Mouse (Mus musculus) MEL (cell line): Measurements from ENCODE around the gene Fam32a. TPM values are rescaled to one million over a fixed set of nuclear protein-coding genes. Genes with fewer than 3 reads are reported as not detected.

Experiments used
- DNase-seq: peaks from one replicate; pipeline ENCODE4 v3.0.0; 2011; ENCODE audit warnings: low read depth, low spot score
- H3K27ac ChIP-seq: 2 replicates; pipeline ENCODE4 v1.5.1; 2012; ENCODE audit warnings: low read depth, mild to moderate bottlenecking, control low read depth, low read length, moderate library complexity; ENCODE audit not compliant: control insufficient read depth
- H3K27me3 ChIP-seq, 2 experiments: fragments of 150-350 bp in 1 of 2; sonication (generic) in 1 of 2; 2 replicates each; pipeline ENCODE4 v1.6.1; 2012; ENCODE audit warnings: low read length in 2 of 2, mild to moderate bottlenecking in 2 of 2, improper control_type of control experiment in 1 of 2, moderate library complexity in 1 of 2; ENCODE audit not compliant: insufficient read depth in 2 of 2, control insufficient read depth in 1 of 2
- H3K36me3 ChIP-seq, 2 experiments: 2 replicates each; pipeline ENCODE4 v1.6.1; 2012 to 2014; ENCODE audit warnings: low read length in 2 of 2, improper control_type of control experiment in 1 of 2, inconsistent platforms in 1 of 2, mild to moderate bottlenecking in 1 of 2; ENCODE audit not compliant: insufficient read depth in 2 of 2, control insufficient read depth in 1 of 2
- H3K4me1 ChIP-seq, 2 experiments: fragments of 150-350 bp in 1 of 2; sonication (generic) in 1 of 2; 2 replicates each; pipeline ENCODE4 v1.6.1; 2012; ENCODE audit warnings: low read length in 2 of 2, improper control_type of control experiment in 1 of 2, mild to moderate bottlenecking in 1 of 2; ENCODE audit not compliant: insufficient read depth in 2 of 2, control insufficient read depth in 1 of 2
- H3K4me3 ChIP-seq, 2 experiments: fragments of 150-350 bp in 1 of 2; sonication (generic) in 1 of 2; 2 replicates each; pipeline ENCODE4 v1.5.1; 2012; ENCODE audit warnings: low read depth in 2 of 2, low read length in 2 of 2, mild to moderate bottlenecking in 2 of 2, moderate library complexity in 2 of 2, control low read depth in 1 of 2, improper control_type of control experiment in 1 of 2; ENCODE audit not compliant: control insufficient read depth in 1 of 2, insufficient read depth in 1 of 2
- H3K79me2 ChIP-seq: 2 replicates; pipeline ENCODE4 v1.6.1; 2012; ENCODE audit warnings: mild to moderate bottlenecking, low read length, moderate library complexity; ENCODE audit not compliant: control insufficient read depth, poor library complexity, insufficient read depth
- H3K9ac ChIP-seq: 2 replicates; pipeline ENCODE4 v1.6.1; 2012; ENCODE audit warnings: low read depth, mild to moderate bottlenecking, control low read depth, low read length, moderate library complexity; ENCODE audit not compliant: control insufficient read depth, poor library complexity, severe bottlenecking
- H3K9me3 ChIP-seq: fragments of 150-350 bp; sonication (generic); replicated peaks from 2 replicates; pipeline ENCODE4 v1.6.1; 2012; ENCODE audit warnings: mild to moderate bottlenecking, low read length, improper control_type of control experiment, moderate library complexity; ENCODE audit not compliant: insufficient read depth
- CTCF ChIP-seq, 3 experiments: IDR thresholded peaks in 2 of 3; conservative IDR thresholded peaks in 1 of 3; 2 replicates each; pipeline ENCODE4 v1.5.1; 2011 to 2012; ENCODE audit warnings: low read length in 3 of 3, low read depth in 2 of 3, mild to moderate bottlenecking in 2 of 3, improper control_type of control experiment in 1 of 3, inconsistent platforms in 1 of 3, mixed read lengths in 1 of 3, moderate library complexity in 1 of 3; ENCODE audit not compliant: control insufficient read depth in 1 of 3, insufficient read depth in 1 of 3, poor library complexity in 1 of 3, severe bottlenecking in 1 of 3
- E2F4 ChIP-seq: IDR thresholded peaks from 2 replicates; pipeline ENCODE4 v1.6.1; 2011; ENCODE audit warnings: low read depth, low read length, improper control_type of control experiment, borderline replicate concordance
- ELF1 ChIP-seq: IDR thresholded peaks from 2 replicates; pipeline ENCODE4 v1.6.1; 2014; ENCODE audit warnings: low read depth, mild to moderate bottlenecking, inconsistent platforms, low read length, improper control_type of control experiment, moderate library complexity
- EP300 ChIP-seq, 2 experiments: IDR thresholded peaks; 2 replicates each; pipeline ENCODE4 v1.6.1; 2011; ENCODE audit warnings: improper control_type of control experiment in 2 of 2, low read length in 2 of 2, low read depth in 1 of 2, mild to moderate bottlenecking in 1 of 2
- MAZ ChIP-seq: IDR thresholded peaks from 2 replicates; pipeline ENCODE4 v1.6.1; 2012; ENCODE audit warnings: low read depth, mild to moderate bottlenecking, inconsistent platforms, low read length, improper control_type of control experiment
- MEF2A ChIP-seq: IDR thresholded peaks from 2 replicates; pipeline ENCODE4 v1.6.1; 2014; ENCODE audit warnings: low read depth, mild to moderate bottlenecking, inconsistent platforms, low read length, improper control_type of control experiment; ENCODE audit not compliant: poor library complexity, insufficient replicate concordance, severe bottlenecking; ENCODE audit errors: extremely low read depth
- MYB ChIP-seq: IDR thresholded peaks from 2 replicates; pipeline ENCODE4 v1.6.1; 2011; ENCODE audit warnings: mild to moderate bottlenecking, low read depth, low read length, improper control_type of control experiment
- MYC ChIP-seq: IDR thresholded peaks from 2 replicates; pipeline ENCODE4 v1.6.1; 2011; ENCODE audit warnings: low read depth, mild to moderate bottlenecking, low read length, improper control_type of control experiment, moderate library complexity
- NRF1 ChIP-seq: IDR thresholded peaks from 2 replicates; pipeline ENCODE4 v1.6.1; 2014; ENCODE audit warnings: low read depth, mild to moderate bottlenecking, inconsistent platforms, low read length, improper control_type of control experiment, moderate library complexity; ENCODE audit not compliant: poor library complexity, insufficient read depth, severe bottlenecking
- POLR2AphosphoS2 ChIP-seq: IDR thresholded peaks from 2 replicates; pipeline ENCODE4 v1.6.1; 2011; ENCODE audit warnings: low read length, improper control_type of control experiment
- POLR2AphosphoS5 ChIP-seq: IDR thresholded peaks from 2 replicates; pipeline ENCODE4 v1.6.1; 2012; ENCODE audit warnings: low read depth, borderline replicate concordance, mild to moderate bottlenecking, inconsistent platforms, low read length, moderate library complexity, mixed read lengths
- RCOR1 ChIP-seq: IDR thresholded peaks from 2 replicates; pipeline ENCODE4 v1.6.1; 2012; ENCODE audit warnings: low read depth, mild to moderate bottlenecking, inconsistent platforms, low read length, improper control_type of control experiment
- SIN3A ChIP-seq: IDR thresholded peaks from 2 replicates; pipeline ENCODE4 v1.6.1; 2012; ENCODE audit warnings: low read length, improper control_type of control experiment, inconsistent platforms
- SMC3 ChIP-seq: IDR thresholded peaks from 2 replicates; pipeline ENCODE4 v1.6.1; 2011; ENCODE audit warnings: low read depth, low read length, improper control_type of control experiment
- TAL1 ChIP-seq: IDR thresholded peaks from 2 replicates; pipeline ENCODE4 v1.6.1; 2012; ENCODE audit warnings: mild to moderate bottlenecking, inconsistent platforms, low read length, moderate library complexity, mixed read lengths
- TBP ChIP-seq: IDR thresholded peaks from 2 replicates; pipeline ENCODE4 v1.8.0; 2011; ENCODE audit warnings: low read depth, low read length, improper control_type of control experiment
- USF2 ChIP-seq, 2 experiments: IDR thresholded peaks; 2 replicates each; pipeline ENCODE4 v1.6.1; 2011 to 2012; ENCODE audit warnings: improper control_type of control experiment in 2 of 2, low read length in 2 of 2, borderline replicate concordance in 1 of 2, inconsistent platforms in 1 of 2, low read depth in 1 of 2, mild to moderate bottlenecking in 1 of 2; ENCODE audit not compliant: insufficient read depth in 1 of 2
- ZC3H11A ChIP-seq: IDR thresholded peaks from 2 replicates; pipeline ENCODE4 v1.6.1; 2012; ENCODE audit warnings: low read depth, mild to moderate bottlenecking, inconsistent platforms, low read length, improper control_type of control experiment
- ZKSCAN1 ChIP-seq: IDR thresholded peaks from 2 replicates; pipeline ENCODE4 v1.6.1; 2012; ENCODE audit warnings: low read depth, mild to moderate bottlenecking, inconsistent platforms, low read length, improper control_type of control experiment, moderate library complexity
- ZMIZ1 ChIP-seq: IDR thresholded peaks from 2 replicates; pipeline ENCODE4 v1.6.1; 2012; ENCODE audit warnings: low read depth, mild to moderate bottlenecking, inconsistent platforms, low read length, improper control_type of control experiment, moderate library complexity
- polyA plus RNA-seq, 2 experiments: library from polyadenylated mRNA; stranded (reverse) in 1 of 2; unstranded in 1 of 2; fragments of >175 nt in 1 of 2; fragments of >200 nt in 1 of 2; gene quantifications; 2 replicates each; pipeline versions ENCODE4 v1.2.1 to v1.2.4; 2012; ENCODE audit warnings: low replicate concordance in 2 of 2, low read depth in 1 of 2; ENCODE audit not compliant: insufficient read length in 2 of 2, insufficient read depth in 1 of 2, missing spikeins in 1 of 2
- total RNA-seq: library from RNA; depleted of rRNA; stranded (reverse); fragments of 300-350 nt; gene quantifications from 2 replicates; pipeline ENCODE4 v1.2.3, GENCODE M21; 2012

The Fam32a gene
- total and polyA plus RNA-seq, 3 experiments = 45.5 to 45.9 TPM; not detected in 1

GRCm38 (mm10) chr8:72210710-72211109 is 8.8 kb upstream of the Fam32a start:
- Histone ChIP-seq H3K9ac (no peak overlapping the region), H3K79me2 (no peaks in the 10 kb centered on the region), H3K27me3 (no peaks in the 10 kb centered on the region), H3K27ac (no peak overlapping the region), H3K4me3 (no peak overlapping the region), H3K9me3 (no peaks in the 10 kb centered on the region), H3K36me3 (no peaks in the 10 kb centered on the region), H3K4me1 (peaks cover 0 to 3% of the 10 kb centered on the region in 2 experiments; a peak in 2 of 4 replicates)
- no peak for DNase-seq
- TF ChIP-seq TAL1 (no peak), ZKSCAN1 (no peak), CTCF (IDR thresholded peaks at IDR 0.05 in 2 of 3, conservative IDR thresholded peaks at IDR 0.05 in 1 of 3; ENCODE audit: control insufficient read depth in 1 of 3, insufficient read depth in 1 of 3, low read depth in 2 of 3, low read length in 3 of 3, poor library complexity in 1 of 3, severe bottlenecking in 1 of 3) (peak in 1 of 3 experiments; percentile 6; a peak in 1 of 6 replicates), E2F4 (no peak)

- H3K79me2 ChIP-seq = no peaks in the 10 kb centered on the region
- H3K36me3 ChIP-seq = no peaks in the 10 kb centered on the region
- H3K9me3 ChIP-seq = no peaks in the 10 kb centered on the region
- H3K4me1 ChIP-seq = peaks cover 0 to 7% of the 10 kb centered on the region in 2 experiments; a peak in 2 of 4 replicates
- DNase-seq = no peak
- H3K27ac ChIP-seq = no peak overlapping the region
- TF ChIP-seq ZC3H11A (no peak), MYB (no peak), NRF1 (no peak), ELF1 (no peak), MAZ (no peak), POLR2AphosphoS2 (no peak), USF2 (IDR thresholded peaks at IDR 0.05; ENCODE audit: borderline replicate concordance in 1 of 2, insufficient read depth in 1 of 2, low read depth in 1 of 2, low read length in 2 of 2) (no peak), POLR2AphosphoS5 (no peak), ZMIZ1 (no peak), TBP (no peak), MEF2A (no peak), MYC (no peak), SIN3A (no peak), RCOR1 (no peak), CTCF (IDR thresholded peaks at IDR 0.05 in 2 of 3, conservative IDR thresholded peaks at IDR 0.05 in 1 of 3; ENCODE audit: control insufficient read depth in 1 of 3, insufficient read depth in 1 of 3, low read depth in 2 of 3, low read length in 3 of 3, poor library complexity in 1 of 3, severe bottlenecking in 1 of 3) (no peak), SMC3 (no peak), EP300 (IDR thresholded peaks at IDR 0.05; ENCODE audit: low read depth in 1 of 2, low read length in 2 of 2) (no peak)
- no peaks in the 10 kb centered on the region for H3K27me3 ChIP-seq
- H3K4me3 ChIP-seq = no peak overlapping the region
- no peak overlapping the region for H3K9ac ChIP-seq
These were observed 7.7 kb upstream of the Fam32a start for GRCm38 (mm10) chr8:72211846-72212245.
